Mouse (Mus musculus): ENCODE results near the gene Olfr1246. TPM values are rescaled to one million over a fixed set of nuclear protein-coding genes. Genes with fewer than 3 reads are reported as not detected.

The Olfr1246 gene
- polyA plus RNA-seq, 1 experiment from 2014 or later = not detected

Other genes starting within 250 kb of the Olfr1246 start
- gene Olfr1234, start 228.3 kb downstream of the Olfr1246 start, polyA plus RNA-seq (2014; fragmentation: Nextera tagmentation; extraction: Ambion mirVana) = not detected in 2 replicates
- gene Olfr1238, start 183.5 kb downstream of the Olfr1246 start, polyA plus RNA-seq (2014; fragmentation: Nextera tagmentation; extraction: Ambion mirVana) = not detected in 2 replicates
- gene Olfr1239, start 172.8 kb downstream of the Olfr1246 start, polyA plus RNA-seq (2014; fragmentation: Nextera tagmentation; extraction: Ambion mirVana) = not detected in 2 replicates
- not detected in 2 replicates for gene Olfr1240, start 150.2 kb downstream of the Olfr1246 start, polyA plus RNA-seq (2014; fragmentation: Nextera tagmentation; extraction: Ambion mirVana)
- not detected in 2 replicates for gene Olfr1241, start 106.0 kb downstream of the Olfr1246 start, polyA plus RNA-seq (2014; fragmentation: Nextera tagmentation; extraction: Ambion mirVana)
- not detected in 2 replicates for gene Olfr1242, start 94.8 kb downstream of the Olfr1246 start, polyA plus RNA-seq (2014; fragmentation: Nextera tagmentation; extraction: Ambion mirVana)
- gene Olfr1243, start 61.7 kb downstream of the Olfr1246 start, polyA plus RNA-seq (2014; fragmentation: Nextera tagmentation; extraction: Ambion mirVana) = not detected in 2 replicates
- not detected in 2 replicates for gene Olfr1245, start 14.7 kb downstream of the Olfr1246 start, polyA plus RNA-seq (2014; fragmentation: Nextera tagmentation; extraction: Ambion mirVana)
- gene Olfr1247, start 21.0 kb upstream of the Olfr1246 start, polyA plus RNA-seq (2014; fragmentation: Nextera tagmentation; extraction: Ambion mirVana) = 0.04 TPM in 1 of 2 replicates, not detected in the other
- not detected in 2 replicates for gene Olfr1248, start 25.1 kb upstream of the Olfr1246 start, polyA plus RNA-seq (2014; fragmentation: Nextera tagmentation; extraction: Ambion mirVana)
- gene Olfr1249, start 41.8 kb upstream of the Olfr1246 start, polyA plus RNA-seq (2014; fragmentation: Nextera tagmentation; extraction: Ambion mirVana) = not detected in 2 replicates
- not detected in 2 replicates for gene Olfr1250, start 68.3 kb upstream of the Olfr1246 start, polyA plus RNA-seq (2014; fragmentation: Nextera tagmentation; extraction: Ambion mirVana)
- not detected in 2 replicates for gene Olfr1251, start 78.8 kb upstream of the Olfr1246 start, polyA plus RNA-seq (2014; fragmentation: Nextera tagmentation; extraction: Ambion mirVana)
- not detected in 2 replicates for gene Olfr1252, start 131.9 kb upstream of the Olfr1246 start, polyA plus RNA-seq (2014; fragmentation: Nextera tagmentation; extraction: Ambion mirVana)
- gene Olfr1253, start 163.9 kb upstream of the Olfr1246 start, polyA plus RNA-seq (2014; fragmentation: Nextera tagmentation; extraction: Ambion mirVana) = not detected in 2 replicates
- gene Olfr1254, start 200.5 kb upstream of the Olfr1246 start, polyA plus RNA-seq (2014; fragmentation: Nextera tagmentation; extraction: Ambion mirVana) = not detected in 2 replicates
- gene Olfr1255, start 218.9 kb upstream of the Olfr1246 start, polyA plus RNA-seq (2014; fragmentation: Nextera tagmentation; extraction: Ambion mirVana) = not detected in 2 replicates
- gene Olfr1256, start 248.4 kb upstream of the Olfr1246 start, polyA plus RNA-seq (2014; fragmentation: Nextera tagmentation; extraction: Ambion mirVana) = not detected in 2 replicates